Mouse (Mus musculus): ENCODE results near the gene Dcp1a. TPM values are rescaled to one million over a fixed set of nuclear protein-coding genes. Genes with fewer than 3 reads are reported as not detected.

Gene Dcp1a
- polyA plus RNA-seq, 1 experiment = 54.6 TPM

GRCm38 (mm10) chr14:30568016-30568415 is 88.7 kb downstream of the Dcp1a start:
- H3K36me3 ChIP-seq (ENCODE audit: control insufficient read depth, insufficient read depth, low read length, poor library complexity, severe bottlenecking) = peaks cover 81% of the 10 kb centered on the region
- H3K27me3 ChIP-seq (ENCODE audit: control insufficient read depth, insufficient read depth, low read length, poor library complexity, severe bottlenecking) = no peaks in the 10 kb centered on the region
- no peak overlapping the region for H3K27ac ChIP-seq (ENCODE audit: insufficient read depth, low read length)
- no peak overlapping the region for H3K9ac ChIP-seq (ENCODE audit: low read depth, poor library complexity, severe bottlenecking)
- H3K9me3 ChIP-seq (replicated peaks; ENCODE audit: control insufficient read depth, insufficient read depth, low read length, poor library complexity, severe bottlenecking) = no peaks in the 10 kb centered on the region
- TF ChIP-seq CTCF (IDR thresholded peaks at IDR 0.05; ENCODE audit: low read depth, low read length) = no peak
- no peak for TF ChIP-seq EP300 (IDR thresholded peaks at IDR 0.05; ENCODE audit: insufficient read depth, low read depth, low read length)
- TF ChIP-seq POLR2A (IDR thresholded peaks at IDR 0.05; ENCODE audit: insufficient read depth, low read length) = no peak
- no peak overlapping the region for H3K4me3 ChIP-seq (ENCODE audit: low read depth, low read length)
- peaks cover 5% of the 10 kb centered on the region for H3K4me1 ChIP-seq (ENCODE audit: control insufficient read depth, insufficient read depth, low read length)

- H3K9me3 ChIP-seq (replicated peaks; ENCODE audit: control insufficient read depth, insufficient read depth, low read length, poor library complexity, severe bottlenecking) = no peaks in the 10 kb centered on the region
- H3K36me3 ChIP-seq (ENCODE audit: control insufficient read depth, insufficient read depth, low read length, poor library complexity, severe bottlenecking) = peaks cover 83% of the 10 kb centered on the region
- no peak for TF ChIP-seq POLR2A (IDR thresholded peaks at IDR 0.05; ENCODE audit: insufficient read depth, low read length)
- no peak for TF ChIP-seq EP300 (IDR thresholded peaks at IDR 0.05; ENCODE audit: insufficient read depth, low read depth, low read length)
- no peak for TF ChIP-seq CTCF (IDR thresholded peaks at IDR 0.05; ENCODE audit: low read depth, low read length)
- no peak overlapping the region for H3K9ac ChIP-seq (ENCODE audit: low read depth, poor library complexity, severe bottlenecking)
- H3K27me3 ChIP-seq (ENCODE audit: control insufficient read depth, insufficient read depth, low read length, poor library complexity, severe bottlenecking) = no peaks in the 10 kb centered on the region
- no peak overlapping the region for H3K4me3 ChIP-seq (ENCODE audit: low read depth, low read length)
- no peaks in the 10 kb centered on the region for H3K4me1 ChIP-seq (ENCODE audit: control insufficient read depth, insufficient read depth, low read length)
- H3K27ac ChIP-seq (ENCODE audit: insufficient read depth, low read length) = no peak overlapping the region
These were observed 91.0 kb downstream of the Dcp1a start for GRCm38 (mm10) chr14:30570303-30570702.

GRCm38 (mm10) chr14:30572253-30572652 is 92.9 kb downstream of the Dcp1a start:
- Histone ChIP-seq H3K4me3 (ENCODE audit: low read depth, low read length) (no peak overlapping the region), H3K4me1 (ENCODE audit: control insufficient read depth, insufficient read depth, low read length) (no peaks in the 10 kb centered on the region), H3K9ac (ENCODE audit: low read depth, poor library complexity, severe bottlenecking) (no peak overlapping the region), H3K27ac (ENCODE audit: insufficient read depth, low read length) (no peak overlapping the region), H3K36me3 (ENCODE audit: control insufficient read depth, insufficient read depth, low read length, poor library complexity, severe bottlenecking) (peaks cover 65% of the 10 kb centered on the region), H3K9me3 (replicated peaks; ENCODE audit: control insufficient read depth, insufficient read depth, low read length, poor library complexity, severe bottlenecking) (no peaks in the 10 kb centered on the region), H3K27me3 (ENCODE audit: control insufficient read depth, insufficient read depth, low read length, poor library complexity, severe bottlenecking) (no peaks in the 10 kb centered on the region)
- TF ChIP-seq POLR2A (IDR thresholded peaks at IDR 0.05; ENCODE audit: insufficient read depth, low read length) = no peak
- TF ChIP-seq EP300 (IDR thresholded peaks at IDR 0.05; ENCODE audit: insufficient read depth, low read depth, low read length) = no peak
- no peak for TF ChIP-seq CTCF (IDR thresholded peaks at IDR 0.05; ENCODE audit: low read depth, low read length)

GRCm38 (mm10) chr14:30573235-30573634 is 93.9 kb downstream of the Dcp1a start:
- no peak overlapping the region for H3K4me3 ChIP-seq (ENCODE audit: low read depth, low read length)
- no peak overlapping the region for H3K27ac ChIP-seq (ENCODE audit: insufficient read depth, low read length)
- H3K36me3 ChIP-seq (ENCODE audit: control insufficient read depth, insufficient read depth, low read length, poor library complexity, severe bottlenecking) = peaks cover 56% of the 10 kb centered on the region
- no peak for TF ChIP-seq CTCF (IDR thresholded peaks at IDR 0.05; ENCODE audit: low read depth, low read length)
- TF ChIP-seq EP300 (IDR thresholded peaks at IDR 0.05; ENCODE audit: insufficient read depth, low read depth, low read length) = no peak
- TF ChIP-seq POLR2A (IDR thresholded peaks at IDR 0.05; ENCODE audit: insufficient read depth, low read length) = no peak
- H3K27me3 ChIP-seq (ENCODE audit: control insufficient read depth, insufficient read depth, low read length, poor library complexity, severe bottlenecking) = no peaks in the 10 kb centered on the region
- no peak overlapping the region for H3K9ac ChIP-seq (ENCODE audit: low read depth, poor library complexity, severe bottlenecking)
- H3K9me3 ChIP-seq (replicated peaks; ENCODE audit: control insufficient read depth, insufficient read depth, low read length, poor library complexity, severe bottlenecking) = no peaks in the 10 kb centered on the region
- no peaks in the 10 kb centered on the region for H3K4me1 ChIP-seq (ENCODE audit: control insufficient read depth, insufficient read depth, low read length)

- TF ChIP-seq CTCF (IDR thresholded peaks at IDR 0.05; ENCODE audit: low read depth, low read length) (no peak), EP300 (IDR thresholded peaks at IDR 0.05; ENCODE audit: insufficient read depth, low read depth, low read length) (no peak), POLR2A (IDR thresholded peaks at IDR 0.05; ENCODE audit: insufficient read depth, low read length) (no peak)
- Histone ChIP-seq H3K4me3 (ENCODE audit: low read depth, low read length) (no peak overlapping the region), H3K36me3 (ENCODE audit: control insufficient read depth, insufficient read depth, low read length, poor library complexity, severe bottlenecking) (peaks cover 48% of the 10 kb centered on the region), H3K27ac (ENCODE audit: insufficient read depth, low read length) (no peak overlapping the region), H3K4me1 (ENCODE audit: control insufficient read depth, insufficient read depth, low read length) (peaks cover 2% of the 10 kb centered on the region), H3K9me3 (replicated peaks; ENCODE audit: control insufficient read depth, insufficient read depth, low read length, poor library complexity, severe bottlenecking) (no peaks in the 10 kb centered on the region), H3K27me3 (ENCODE audit: control insufficient read depth, insufficient read depth, low read length, poor library complexity, severe bottlenecking) (no peaks in the 10 kb centered on the region), H3K9ac (ENCODE audit: low read depth, poor library complexity, severe bottlenecking) (no peak overlapping the region)
These were observed 94.7 kb downstream of the Dcp1a start for GRCm38 (mm10) chr14:30573983-30574584.

GRCm38 (mm10) chr14:30575791-30576190 is 96.5 kb downstream of the Dcp1a start:
- Histone ChIP-seq H3K36me3 (ENCODE audit: control insufficient read depth, insufficient read depth, low read length, poor library complexity, severe bottlenecking) (peaks cover 32% of the 10 kb centered on the region), H3K9me3 (replicated peaks; ENCODE audit: control insufficient read depth, insufficient read depth, low read length, poor library complexity, severe bottlenecking) (no peaks in the 10 kb centered on the region), H3K27ac (ENCODE audit: insufficient read depth, low read length) (no peak overlapping the region), H3K27me3 (ENCODE audit: control insufficient read depth, insufficient read depth, low read length, poor library complexity, severe bottlenecking) (no peaks in the 10 kb centered on the region), H3K4me3 (ENCODE audit: low read depth, low read length) (no peak overlapping the region), H3K4me1 (ENCODE audit: control insufficient read depth, insufficient read depth, low read length) (peaks cover 2% of the 10 kb centered on the region), H3K9ac (ENCODE audit: low read depth, poor library complexity, severe bottlenecking) (no peak overlapping the region)
- TF ChIP-seq POLR2A (IDR thresholded peaks at IDR 0.05; ENCODE audit: insufficient read depth, low read length) (no peak), EP300 (IDR thresholded peaks at IDR 0.05; ENCODE audit: insufficient read depth, low read depth, low read length) (no peak), CTCF (IDR thresholded peaks at IDR 0.05; ENCODE audit: low read depth, low read length) (no peak)
